Mouse (Mus musculus): Measurements from ENCODE around the gene Lrrc29.
"Not testable (repeated sequence)": the region's sequence is repeated elsewhere in the genome, so short reads cannot be mapped to it uniquely, and the experiment has no call there.

The Lrrc29 gene

DNA sequence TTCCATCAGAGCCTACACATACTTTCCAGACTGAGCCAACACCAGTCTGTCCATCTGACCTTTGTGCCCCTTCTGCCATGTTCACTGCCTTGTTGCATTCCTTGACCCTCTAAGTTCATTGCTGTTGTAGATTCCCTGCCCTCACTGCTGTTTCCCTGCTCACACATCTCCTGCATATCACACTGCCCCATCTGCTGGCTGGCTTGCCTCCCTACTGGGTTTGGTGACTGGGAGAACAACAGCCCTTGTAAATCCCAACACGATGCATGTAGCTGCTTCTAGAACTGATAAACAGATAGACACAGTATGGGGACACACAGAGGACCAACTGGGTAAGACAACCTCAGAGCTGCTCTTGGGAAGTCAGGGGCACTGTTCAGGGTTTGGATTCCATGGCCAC, 14.4 kb downstream of the Lrrc29 start:
- no peak for DNase-seq (ENCODE audit: low read depth, low spot score)

DNA sequence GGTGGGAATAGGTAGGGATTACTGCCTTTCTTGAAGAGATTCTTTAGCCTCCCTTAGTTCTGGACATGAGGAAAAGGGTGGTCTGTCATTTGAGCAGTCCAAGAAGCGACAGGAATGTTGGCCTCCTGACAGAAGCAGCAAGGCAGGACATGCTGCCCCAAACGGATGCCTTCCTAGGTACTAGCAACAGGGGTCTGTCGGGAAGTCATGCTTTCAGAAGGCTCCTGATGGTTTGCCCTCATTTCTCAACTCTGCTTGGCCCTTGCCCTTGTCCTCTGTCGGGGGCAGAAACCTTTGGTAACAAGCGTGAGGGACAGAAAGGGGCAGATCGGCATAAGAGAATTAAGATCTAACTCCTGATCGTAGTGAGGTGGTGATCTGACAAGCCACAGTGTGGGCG, 16.0 kb downstream of the Lrrc29 start:
- no peak for DNase-seq (ENCODE audit: low read depth, low spot score)

DNA sequence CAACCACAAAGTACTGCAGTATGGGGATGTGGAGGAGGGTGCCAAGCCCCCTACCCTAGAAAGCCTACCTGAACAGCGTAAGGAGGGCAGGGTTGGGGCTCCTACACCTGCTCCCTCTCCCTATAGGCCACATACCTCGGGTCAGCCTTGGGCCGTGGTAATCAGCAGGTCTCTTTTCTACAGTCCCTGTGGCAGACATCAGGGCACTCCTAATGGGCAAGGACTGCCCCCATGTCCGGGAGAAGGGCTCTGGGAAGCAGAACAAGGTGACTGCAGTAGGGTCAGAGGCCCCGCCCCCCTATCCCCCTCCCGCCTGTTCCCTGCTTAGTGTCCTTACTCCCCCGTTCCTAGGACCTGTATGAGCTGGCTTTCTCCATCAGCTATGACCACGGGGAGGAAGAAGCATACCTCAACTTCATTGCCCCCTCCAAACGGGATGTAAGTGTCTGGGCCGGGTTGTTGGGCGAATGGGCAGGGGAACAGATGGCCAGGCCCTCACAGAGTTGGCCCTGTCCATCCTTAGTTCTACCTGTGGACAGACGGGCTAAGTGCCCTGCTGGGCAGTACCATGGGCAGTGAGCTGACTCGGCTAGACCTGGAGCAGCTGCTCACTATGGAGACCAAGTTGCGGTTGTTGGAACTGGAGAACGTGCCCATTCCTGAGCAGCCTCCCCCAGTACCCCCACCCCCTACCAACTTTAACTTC, 16.8 kb downstream of the Lrrc29 start:
- no peak for DNase-seq (ENCODE audit: low read depth, low spot score)

DNA sequence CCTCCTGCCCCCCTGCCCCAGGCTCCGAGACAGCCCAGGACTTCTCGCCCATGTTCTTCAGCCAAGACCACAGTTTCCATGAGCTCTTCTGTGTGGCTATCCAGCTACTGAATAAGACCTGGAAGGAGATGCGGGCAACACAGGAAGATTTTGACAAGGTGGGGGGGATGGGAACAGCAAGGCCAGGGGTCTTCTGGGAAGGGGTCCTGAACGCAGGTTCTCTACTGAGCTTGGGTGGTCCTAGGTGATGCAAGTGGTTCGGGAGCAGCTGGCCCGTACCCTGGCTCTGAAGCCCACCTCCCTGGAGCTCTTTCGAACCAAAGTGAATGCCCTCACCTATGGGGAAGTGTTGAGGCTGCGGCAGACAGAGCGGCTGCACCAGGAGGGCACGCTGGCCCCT, 17.6 kb downstream of the Lrrc29 start:
- DNase-seq (ENCODE audit: low read depth, low spot score) = no peak

DNA sequence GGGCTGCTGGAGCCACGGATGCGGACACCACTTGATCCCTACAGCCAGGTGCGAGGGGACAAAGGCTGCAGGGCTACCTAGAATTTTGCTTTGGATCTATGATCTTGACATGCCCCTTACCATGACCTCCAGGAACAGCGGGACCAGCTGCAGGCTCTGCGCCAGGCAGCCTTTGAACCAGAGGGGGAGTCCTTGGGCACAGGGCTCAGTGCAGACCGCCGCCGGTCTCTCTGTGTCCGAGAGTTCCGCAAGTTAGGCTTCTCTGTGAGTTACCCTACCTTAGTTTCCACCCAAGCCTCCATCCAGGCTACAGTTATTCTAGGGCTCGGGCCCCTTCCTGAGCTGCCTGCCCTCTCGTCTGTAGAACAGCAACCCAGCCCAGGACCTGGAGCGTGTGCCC, 18.4 kb downstream of the Lrrc29 start:
- DNase-seq (ENCODE audit: low read depth, low spot score) = no peak

DNA sequence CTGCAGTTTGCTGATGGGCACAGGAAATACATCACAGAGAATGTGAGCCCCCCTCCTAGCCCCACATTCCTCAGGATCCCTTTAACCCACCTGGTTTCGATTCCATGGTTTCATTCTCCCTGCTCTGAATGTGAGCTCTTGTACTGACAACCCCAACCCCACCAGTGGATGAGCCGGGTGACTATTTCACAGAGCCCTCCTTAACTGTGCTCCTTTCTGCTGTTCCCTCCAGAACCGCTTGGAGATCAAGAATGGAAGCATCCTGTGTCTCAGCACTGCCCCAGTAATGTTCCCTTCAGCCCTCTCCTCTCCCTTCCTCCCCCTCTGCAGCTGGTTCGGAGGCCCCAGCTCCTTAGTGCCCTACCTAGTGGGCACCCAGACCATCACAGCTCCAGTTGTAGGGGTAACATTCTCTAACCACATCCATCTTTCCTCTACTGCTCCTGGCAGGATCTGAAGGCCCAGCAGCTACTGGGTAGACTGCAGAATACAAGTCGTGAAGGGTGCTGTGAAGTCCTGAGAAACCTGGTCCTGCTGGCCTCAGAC, 19.9 kb downstream of the Lrrc29 start:
- DNase-seq (ENCODE audit: low read depth, low spot score) = peak; percentile 36

DNA sequence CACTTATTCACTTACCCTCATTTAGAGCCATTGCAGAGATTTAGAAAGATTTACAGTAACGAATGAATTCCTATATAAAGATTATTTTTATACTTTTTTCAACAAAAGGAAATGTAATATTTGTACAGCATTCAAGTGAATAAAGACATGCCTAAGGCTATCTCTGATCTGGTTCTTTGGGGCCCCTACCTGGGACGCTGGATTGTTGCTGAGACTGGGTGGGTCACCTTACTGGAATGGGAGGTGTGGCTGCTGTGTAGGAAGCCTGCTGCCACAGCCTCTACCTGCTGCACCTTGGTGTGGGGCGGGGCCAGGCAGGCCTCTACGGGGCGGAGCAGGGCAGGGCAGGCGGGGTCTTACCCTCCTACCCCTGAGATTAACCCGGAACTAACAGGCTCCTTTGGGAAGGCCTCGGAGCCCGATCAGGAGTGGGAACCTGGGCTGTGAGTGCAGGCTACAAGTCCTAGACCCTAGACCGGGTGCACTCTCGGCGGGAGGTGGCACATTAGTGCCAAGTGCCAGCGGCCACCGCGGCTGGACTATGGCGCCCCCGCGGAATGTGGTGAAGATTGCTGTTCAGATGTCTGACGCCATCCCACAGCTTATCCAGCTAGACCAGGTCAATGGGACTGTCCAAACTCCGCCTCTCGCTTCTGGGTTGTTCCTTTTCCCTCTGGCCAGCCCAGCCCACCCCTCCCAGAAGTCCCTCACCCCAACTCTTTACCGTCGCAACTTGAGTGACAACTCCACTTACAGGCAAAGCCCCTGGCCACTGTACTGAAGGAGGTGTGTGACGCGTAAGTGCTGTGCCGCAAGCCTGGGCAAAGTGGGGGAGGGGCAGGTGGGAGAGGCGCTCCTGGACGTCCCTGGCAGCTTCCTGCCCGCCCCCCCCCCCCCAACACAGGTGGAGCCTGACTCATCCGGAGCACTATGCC, 20.6 kb downstream of the Lrrc29 start, which contains the start of gene Elmo3:
TSS of gene Elmo3 (plus strand) at position 391 of the 935 bp plus-strand sequence.
- peak; percentile 81 for DNase-seq (ENCODE audit: low read depth, low spot score)

DNA sequence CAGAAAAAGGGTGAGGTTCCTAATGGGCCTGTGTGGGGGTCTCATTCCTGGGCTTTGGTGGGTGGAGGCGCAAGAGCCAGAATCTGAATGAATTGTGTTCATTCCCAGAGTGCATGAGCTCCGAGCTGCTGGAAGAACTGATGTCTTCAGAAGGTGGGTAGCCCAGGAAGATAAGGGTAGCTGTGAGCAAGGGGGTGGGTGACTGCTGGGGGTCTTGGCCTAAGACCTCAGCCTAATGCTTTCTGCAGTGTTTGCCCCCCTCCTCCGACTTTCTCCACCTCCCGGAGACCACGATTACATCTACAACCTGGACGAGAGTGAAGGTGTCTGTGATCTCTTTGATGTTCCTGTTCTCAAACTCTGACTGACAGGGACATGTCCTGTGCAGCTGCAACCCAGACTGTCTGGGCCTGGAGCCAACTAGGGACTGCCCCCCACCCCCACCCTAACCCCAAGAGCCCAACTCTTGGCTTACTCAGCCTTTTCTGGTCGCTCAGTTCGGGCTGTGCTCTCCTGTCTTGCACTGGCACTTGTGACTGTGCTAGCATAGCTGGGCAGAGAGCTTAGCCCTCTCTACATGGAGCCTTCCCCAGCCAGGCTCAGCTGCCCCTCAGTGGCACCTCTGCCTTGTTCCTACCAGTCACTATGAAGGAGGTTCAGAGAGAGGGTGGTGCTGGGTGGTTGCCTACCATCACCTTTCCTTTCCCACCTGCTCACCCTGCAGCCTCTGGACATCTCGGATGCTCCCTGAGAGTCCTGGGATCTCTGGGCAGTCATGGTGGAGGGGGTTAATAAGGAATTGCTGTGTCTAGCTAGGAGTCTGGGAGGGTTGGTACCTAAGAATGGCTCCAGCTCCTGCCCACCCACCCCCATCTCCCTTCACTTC, 21.5 kb downstream of the Lrrc29 start:
- DNase-seq (ENCODE audit: low read depth, low spot score) = no peak

DNA sequence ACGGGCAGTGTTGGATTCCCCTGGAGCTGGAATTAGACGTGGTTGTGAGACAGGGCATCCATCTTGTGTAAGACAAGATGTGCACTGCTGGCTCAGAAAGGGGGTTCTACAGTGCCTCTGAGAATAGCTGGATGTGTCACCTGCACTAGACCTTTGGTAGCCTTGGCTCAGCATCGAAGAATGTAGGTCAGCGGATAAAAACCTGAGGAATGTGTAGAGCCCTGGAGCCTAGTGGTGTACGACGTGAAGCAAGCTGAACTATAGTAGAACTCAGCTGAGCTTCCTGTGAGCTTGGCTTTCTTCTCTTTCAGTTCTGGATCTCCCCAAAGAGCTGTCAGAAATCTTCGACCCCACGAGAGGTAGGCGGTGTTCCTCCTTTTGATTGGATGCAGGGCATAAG, 22.2 kb downstream of the Lrrc29 start:
- DNase-seq (ENCODE audit: low read depth, low spot score) = no peak

DNA sequence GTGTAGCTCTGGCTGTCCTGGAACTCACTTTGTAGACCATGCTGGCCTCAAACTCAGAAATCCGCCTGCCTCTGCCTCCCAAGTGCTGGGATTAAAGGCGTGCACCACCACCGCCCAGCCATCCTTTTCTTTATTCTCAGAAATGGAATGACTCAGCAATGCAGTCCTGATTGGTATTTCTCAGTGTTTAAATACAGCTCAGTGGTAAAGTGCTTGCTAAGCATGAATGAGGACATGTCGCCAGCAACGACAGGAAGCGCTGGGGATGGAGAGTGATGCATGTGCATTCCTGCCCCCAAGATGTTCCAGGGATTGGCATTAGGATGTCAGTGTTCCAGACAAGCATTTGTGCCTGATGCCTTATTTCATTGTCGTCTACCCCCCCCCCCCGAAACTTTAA, 22.7 kb downstream of the Lrrc29 start:
- no peak for DNase-seq (ENCODE audit: low read depth, low spot score)

DNA sequence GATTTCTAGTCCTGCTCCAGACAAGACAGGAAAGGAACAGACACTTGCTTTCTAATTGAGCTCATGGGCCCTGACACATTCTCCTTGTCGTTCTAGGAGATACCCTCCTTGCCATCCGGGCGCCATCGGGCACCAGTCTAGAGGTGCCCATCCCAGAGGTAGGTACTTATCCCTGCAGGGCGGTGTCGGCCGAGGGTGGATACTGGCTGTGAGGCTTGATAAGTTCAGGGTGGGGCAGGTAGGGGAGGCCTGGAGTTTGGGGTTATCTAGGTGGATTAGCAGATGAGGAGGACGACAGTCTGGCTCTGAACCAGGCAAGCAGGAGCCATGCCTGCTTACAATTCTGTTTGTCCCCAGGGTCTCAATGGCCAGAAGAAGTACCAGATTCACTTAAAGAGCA, 26.1 kb downstream of the Lrrc29 start:
- no peak for DNase-seq (ENCODE audit: low read depth, low spot score)

DNA sequence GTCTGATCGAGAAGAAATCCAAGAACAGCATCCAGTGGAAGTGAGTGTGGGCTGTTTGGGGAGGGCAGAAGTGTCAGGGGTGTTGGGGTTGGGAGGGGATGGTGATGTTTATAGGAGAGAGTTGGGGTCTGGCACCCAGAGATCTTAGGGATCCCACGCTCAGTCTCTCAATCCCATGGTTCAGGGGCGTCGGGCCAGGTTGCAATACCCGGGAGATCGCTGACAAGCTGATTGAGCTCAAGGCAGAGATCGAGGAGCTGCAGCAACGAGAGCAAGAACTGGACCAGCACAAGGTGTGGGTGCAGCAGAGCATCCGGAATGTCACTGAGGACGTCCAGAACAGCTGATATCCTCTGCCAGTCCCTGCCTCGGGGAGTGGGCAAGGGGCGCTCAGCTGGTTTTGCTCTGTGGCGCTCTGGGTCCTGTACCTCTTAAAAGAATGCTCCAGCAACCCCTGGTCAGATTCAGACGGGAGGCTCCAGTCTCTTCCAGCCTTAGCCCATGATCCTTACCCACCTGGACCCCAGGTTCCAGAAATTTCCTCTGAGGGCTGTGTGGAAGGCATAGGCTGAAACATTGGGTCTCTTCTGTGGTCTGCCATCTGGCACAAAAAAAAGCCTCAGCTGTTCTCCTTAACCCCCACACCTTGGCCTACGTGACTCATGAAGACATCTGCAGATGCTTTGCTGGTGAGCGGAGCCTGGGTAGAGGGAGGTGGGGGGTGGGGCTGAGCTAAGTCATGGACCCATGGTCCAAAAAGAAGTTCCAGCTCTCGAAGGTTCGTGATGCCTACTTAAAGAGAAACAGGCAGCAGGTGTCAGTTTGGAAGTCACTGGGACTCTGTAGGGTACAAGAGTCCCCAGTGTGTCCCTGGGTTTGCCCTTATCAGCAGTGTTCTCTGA, 27.5 kb downstream of the Lrrc29 start:
- no peak for DNase-seq (ENCODE audit: low read depth, low spot score)

DNA sequence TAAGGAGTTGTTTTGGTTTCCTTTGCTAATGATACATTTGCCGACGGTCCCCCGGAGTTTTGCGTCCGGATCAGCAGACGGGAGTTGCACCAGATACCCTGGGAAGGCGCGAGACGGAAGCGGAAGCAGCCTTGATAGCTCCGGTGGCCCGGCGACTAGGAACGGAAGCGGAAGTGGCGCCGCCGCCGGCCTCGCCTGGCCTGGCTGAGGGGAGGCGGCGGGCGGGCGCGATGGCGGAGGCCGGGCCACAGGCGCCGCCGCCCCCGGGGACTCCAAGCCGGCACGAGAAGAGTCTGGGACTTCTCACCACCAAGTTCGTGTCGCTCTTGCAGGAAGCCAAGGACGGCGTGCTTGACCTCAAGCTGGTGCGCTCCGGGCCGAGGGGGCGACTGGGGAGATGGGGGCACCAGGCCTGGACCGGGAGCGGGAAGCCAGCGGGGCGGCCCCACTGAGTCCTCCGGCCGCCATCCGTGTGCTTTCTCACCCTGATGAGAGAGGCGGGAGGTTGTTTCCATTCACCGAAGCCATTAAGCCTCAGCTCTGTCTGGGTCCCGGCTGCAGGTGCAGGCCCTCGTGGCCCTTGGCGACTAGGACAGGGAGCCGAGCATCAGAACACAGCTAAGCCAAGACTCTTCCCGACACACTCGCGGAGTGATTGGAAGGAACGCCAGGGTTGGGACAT, 28.4 kb downstream of the Lrrc29 start, which contains the start of gene E2f4:
TSS of gene E2f4 (plus strand) at position 153 of the 682 bp plus-strand sequence.
- DNase-seq (ENCODE audit: low read depth, low spot score) = peak; percentile 94

DNA sequence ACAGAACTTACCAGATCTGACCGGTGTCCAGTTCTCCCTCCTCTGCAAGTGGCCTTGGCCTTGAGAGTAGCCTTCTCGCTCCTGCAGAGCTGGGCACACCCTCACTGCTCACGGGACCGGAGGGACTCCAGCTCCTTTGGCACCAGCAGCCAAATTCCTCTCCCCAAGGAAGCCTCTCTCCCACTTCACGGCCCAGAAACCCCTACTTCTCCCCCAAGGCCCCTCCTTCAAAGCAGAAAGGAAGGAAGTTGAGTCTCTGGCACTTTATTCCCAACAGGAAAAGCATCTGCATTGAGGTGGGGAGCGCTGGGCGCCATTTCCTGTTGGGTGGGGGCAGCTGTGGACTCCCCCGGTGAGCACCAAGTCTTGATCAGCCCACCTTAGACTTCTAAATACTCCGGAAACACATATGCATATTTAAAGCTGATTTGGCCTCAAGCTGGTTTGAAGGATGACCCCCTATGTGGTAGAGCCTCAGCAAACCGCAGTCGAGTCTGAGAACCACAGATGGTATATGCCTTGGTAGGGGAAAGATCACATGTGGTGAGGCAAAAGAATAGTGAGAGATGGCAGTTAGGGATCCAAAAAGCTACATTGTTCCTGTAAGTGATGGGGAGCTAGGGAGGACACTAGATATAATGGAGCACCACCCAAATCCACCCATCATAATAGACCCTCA, 30.0 kb downstream of the Lrrc29 start, which contains the start of gene Exoc3l:
TSS of gene Exoc3l (minus strand) at position 207 of the 679 bp plus-strand sequence.
- no peak for DNase-seq (ENCODE audit: low read depth, low spot score)

DNA sequence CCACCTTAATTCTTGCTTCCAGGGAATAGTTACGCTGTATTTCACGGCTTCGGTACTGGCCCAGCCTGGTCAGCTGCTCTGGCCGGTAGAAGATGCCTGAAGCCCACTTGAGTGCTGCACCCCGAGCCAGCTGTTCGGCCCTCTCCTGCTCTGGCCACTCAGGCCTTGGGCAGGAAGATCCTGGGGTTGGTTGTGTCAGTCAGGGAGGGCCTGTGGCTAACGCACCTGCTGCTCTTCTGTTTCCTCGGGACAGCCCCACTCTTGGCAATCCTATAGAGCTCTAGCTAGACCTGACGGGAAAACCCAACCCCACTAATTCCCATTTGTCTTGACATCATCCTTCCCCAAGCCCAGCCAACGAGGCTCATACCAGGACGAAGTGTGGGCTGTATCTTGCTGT, 30.8 kb downstream of the Lrrc29 start:
- no peak for DNase-seq (ENCODE audit: low read depth, low spot score)

DNA sequence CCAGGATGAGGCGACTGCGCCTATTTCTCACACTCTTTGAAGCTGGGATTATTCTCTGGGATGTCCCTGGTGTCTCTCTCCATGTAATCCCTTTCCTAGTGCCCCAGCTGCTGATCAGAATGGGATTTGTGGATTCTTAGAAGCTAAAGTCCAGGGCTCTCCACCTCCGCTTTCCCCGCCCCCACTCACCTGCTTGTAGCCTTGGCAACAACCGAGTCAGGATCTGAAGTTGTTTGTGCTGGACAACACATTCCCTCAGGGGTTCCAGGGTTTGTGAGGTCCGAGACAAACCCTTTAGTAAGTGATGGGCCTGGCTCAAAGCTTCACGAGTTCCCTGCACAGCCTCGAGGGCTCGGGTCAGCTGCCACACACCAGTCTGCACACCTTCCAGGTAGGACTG, 31.3 kb downstream of the Lrrc29 start:
- no peak for DNase-seq (ENCODE audit: low read depth, low spot score)

DNA sequence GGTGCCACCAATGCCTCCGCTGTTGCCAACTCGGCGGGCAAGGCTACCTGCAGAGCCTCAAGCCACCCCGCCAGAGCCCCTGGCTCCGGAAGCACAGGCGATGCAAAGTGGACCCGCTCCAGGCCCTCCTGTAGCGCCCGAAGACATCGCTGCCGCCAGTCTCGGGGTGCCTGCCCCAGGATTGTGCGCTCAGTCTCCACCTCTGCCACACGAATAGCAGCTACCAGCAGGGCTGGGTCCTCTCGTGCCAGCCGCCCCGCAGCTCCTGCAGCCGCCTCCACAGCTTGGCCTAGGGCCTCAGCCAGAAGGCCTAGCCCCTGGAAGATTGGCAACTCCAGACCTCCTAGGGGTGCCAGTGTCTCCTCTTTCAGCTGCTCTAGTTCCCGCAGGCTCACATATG, 32.7 kb downstream of the Lrrc29 start:
- peak; percentile 46 for DNase-seq (ENCODE audit: low read depth, low spot score)

DNA sequence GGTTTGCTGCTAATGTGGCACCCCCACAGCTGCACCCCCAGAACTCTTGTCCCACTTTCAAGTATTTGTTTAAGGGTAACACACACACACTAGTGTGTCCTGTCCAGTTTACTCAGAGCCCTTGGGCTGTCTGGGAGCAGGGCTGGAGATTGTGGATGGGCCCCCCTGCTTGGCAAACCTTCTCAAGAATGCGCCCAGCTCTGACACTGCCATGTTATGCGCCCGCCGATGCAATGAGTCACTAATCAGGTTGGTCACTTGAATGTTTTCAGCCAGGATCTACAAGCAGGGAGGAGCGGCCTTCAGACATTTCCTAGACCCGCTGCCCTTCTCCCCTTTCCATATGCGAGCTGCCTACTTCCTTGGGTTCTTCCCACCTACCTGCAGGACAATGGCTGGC, 33.6 kb downstream of the Lrrc29 start:
- no peak for DNase-seq (ENCODE audit: low read depth, low spot score)

DNA sequence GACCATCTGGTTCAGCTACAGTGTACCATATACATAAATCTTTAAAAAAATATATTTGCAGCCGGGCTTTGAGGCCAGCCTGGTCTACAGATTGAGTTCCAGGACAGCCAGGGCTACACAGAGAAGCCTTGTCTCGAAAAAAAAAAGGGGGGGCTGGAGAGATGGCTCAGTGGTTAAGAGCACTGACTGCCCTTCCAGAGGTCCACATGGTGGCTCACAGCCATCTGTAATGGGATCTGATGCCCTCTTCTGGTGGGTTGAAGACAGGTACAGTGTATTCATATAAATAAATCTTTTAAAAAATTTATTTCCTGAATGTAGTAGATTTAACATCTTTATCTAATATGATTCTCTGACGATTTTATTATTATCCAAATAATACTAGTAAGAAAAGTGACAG, 34.3 kb downstream of the Lrrc29 start:
- not testable (repeated sequence) for DNase-seq (ENCODE audit: low read depth, low spot score)

All from ZHBTc4 (cell line).